Mouse (Mus musculus): Measurements from ENCODE around the gene Tmem212.

DNA sequence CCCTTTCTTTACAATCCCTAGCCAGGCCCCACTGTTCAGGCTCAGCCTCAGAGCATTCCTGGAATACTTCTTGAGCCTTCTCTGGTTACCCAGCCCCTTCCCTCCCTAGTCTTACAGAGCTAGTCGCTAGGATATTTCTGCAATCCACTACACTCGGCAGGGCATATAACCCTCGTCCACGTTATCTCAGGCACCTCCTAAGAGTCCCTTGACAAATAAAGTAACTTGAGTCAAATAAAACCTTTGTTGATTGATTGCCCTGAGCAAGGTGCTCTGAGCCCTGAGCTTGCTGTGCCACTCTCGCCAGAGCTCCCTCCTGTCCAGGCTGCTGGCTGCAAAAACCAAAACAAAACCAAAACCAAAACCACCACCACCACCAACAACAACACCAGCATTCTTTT is 37.0 kb downstream of the Tmem212 start:
- TF ChIP-seq CTCF (IDR thresholded peaks at IDR 0.05; ENCODE audit: control insufficient read depth, insufficient read depth, insufficient replicate concordance, low read depth, low read length) = no peak
- TF ChIP-seq POLR2A (IDR thresholded peaks at IDR 0.05; ENCODE audit: control insufficient read depth, low read depth, low read length) = no peak
